Mouse (Mus musculus) forebrain, embryonic 12.5 days (tissue): ENCODE measurements around the gene Gpr26. TPM values are rescaled to one million over a fixed set of nuclear protein-coding genes. Genes with fewer than 3 reads are reported as not detected.

Source experiments
- polyA plus RNA-seq: library from polyadenylated mRNA; unstranded; fragments of >200 nt; fragmentation: Nextera tagmentation; extraction: Ambion mirVana; gene quantifications from 2 replicates; pipeline ENCODE4 v1.2.1, GENCODE M21; 2016

Gpr26 gene
- polyA plus RNA-seq, 1 experiment from 2014 or later: 0.77 TPM

Other genes starting within 250 kb of the Gpr26 start
- gene Cpxm2, start 188.3 kb downstream of the Gpr26 start, polyA plus RNA-seq: 3.1 and 5.1 TPM in 2 replicates